Mouse (Mus musculus) forebrain, embryonic 16.5 days (tissue): Measurements from ENCODE around the gene Lgals9. TPM values are rescaled to one million over a fixed set of nuclear protein-coding genes. Genes with fewer than 3 reads are reported as not detected.

Source experiments
- ATAC-seq: fragments of 200-750 bp; cut with Nextera tagmentation; 2 replicates; pipeline ENCODE4 v1.8.0; 2017; ENCODE audit warnings: mild to moderate bottlenecking, moderate library complexity
- H3K27ac ChIP-seq: fragments of 300-500 bp; sonication (generic); 2 replicates; pipeline ENCODE4 v1.5.1; 2014; ENCODE audit warnings: low read length, control low read depth
- H3K27me3 ChIP-seq: fragments of 300-500 bp; sonication (generic); replicated peaks from 2 replicates; pipeline ENCODE4 v1.6.1; 2014; ENCODE audit warnings: low read length; ENCODE audit not compliant: control insufficient read depth, insufficient read depth
- H3K36me3 ChIP-seq: fragments of 300-500 bp; sonication (generic); 2 replicates; pipeline ENCODE4 v1.6.1; 2014; ENCODE audit not compliant: control insufficient read depth, insufficient read depth
- H3K4me1 ChIP-seq: fragments of 300-500 bp; sonication (generic); replicated peaks from 2 replicates; pipeline ENCODE4 v1.6.1; 2014; ENCODE audit warnings: low read length; ENCODE audit not compliant: control insufficient read depth, insufficient read depth
- H3K4me2 ChIP-seq: fragments of 300-500 bp; sonication (generic); 2 replicates; pipeline ENCODE4 v1.6.1; 2014; ENCODE audit warnings: mild to moderate bottlenecking, low read length, control low read depth
- H3K4me3 ChIP-seq: fragments of 300-500 bp; sonication (generic); replicated peaks from 2 replicates; pipeline ENCODE4 v1.5.1; 2014; ENCODE audit warnings: mild to moderate bottlenecking, low read length, control low read depth
- H3K9ac ChIP-seq: fragments of 300-500 bp; sonication (generic); replicated peaks from 2 replicates; pipeline ENCODE4 v1.6.1; 2014; ENCODE audit warnings: low read depth, low read length, control low read depth
- H3K9me3 ChIP-seq: fragments of 300-500 bp; sonication (generic); 2 replicates; pipeline ENCODE4 v1.6.1; 2016; ENCODE audit warnings: low read length; ENCODE audit not compliant: control insufficient read depth
- WGBS: fragments of 180-500 bp; shearing (Covaris S2); extraction: QIAGEN DNeasy Blood & Tissue Kit; methylation state at CpG from one replicate; pipeline ENCODE4 v1.1.7; 2014; 5-methylcytosine and 5-hydroxymethylcytosine counted together
- polyA plus RNA-seq: library from polyadenylated mRNA; unstranded; fragments of >200 nt; fragmentation: Nextera tagmentation; extraction: Ambion mirVana; gene quantifications from 2 replicates; pipeline ENCODE4 v1.2.1, GENCODE M21; 2015

The Lgals9 gene
- polyA plus RNA-seq, 1 experiment from 2014 or later: 6.8 TPM

DNA sequence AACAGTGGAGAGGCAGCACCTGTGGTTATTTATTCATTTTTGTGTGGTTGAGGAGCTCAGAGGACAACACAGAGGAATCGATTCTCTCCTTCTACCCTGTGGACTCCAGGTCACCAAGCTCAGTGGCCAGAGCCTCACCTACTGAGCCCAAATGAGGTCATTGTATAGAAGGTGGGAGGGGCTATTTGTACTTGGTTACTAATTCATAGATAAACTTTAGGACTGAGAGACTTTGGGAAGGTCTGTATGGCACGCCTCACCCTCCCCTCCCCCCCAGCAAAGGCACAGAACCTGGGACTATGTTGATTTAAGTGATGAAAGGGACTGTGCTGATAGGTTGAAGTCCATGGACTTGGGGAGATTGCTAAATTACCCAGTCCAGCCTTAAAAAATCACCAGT, 2.7 kb downstream of the Lgals9 start:
- no peaks in the 10 kb centered on the region for H3K36me3 ChIP-seq
- 81% methylated on average over 2 of the region's 2 CpGs for WGBS

DNA sequence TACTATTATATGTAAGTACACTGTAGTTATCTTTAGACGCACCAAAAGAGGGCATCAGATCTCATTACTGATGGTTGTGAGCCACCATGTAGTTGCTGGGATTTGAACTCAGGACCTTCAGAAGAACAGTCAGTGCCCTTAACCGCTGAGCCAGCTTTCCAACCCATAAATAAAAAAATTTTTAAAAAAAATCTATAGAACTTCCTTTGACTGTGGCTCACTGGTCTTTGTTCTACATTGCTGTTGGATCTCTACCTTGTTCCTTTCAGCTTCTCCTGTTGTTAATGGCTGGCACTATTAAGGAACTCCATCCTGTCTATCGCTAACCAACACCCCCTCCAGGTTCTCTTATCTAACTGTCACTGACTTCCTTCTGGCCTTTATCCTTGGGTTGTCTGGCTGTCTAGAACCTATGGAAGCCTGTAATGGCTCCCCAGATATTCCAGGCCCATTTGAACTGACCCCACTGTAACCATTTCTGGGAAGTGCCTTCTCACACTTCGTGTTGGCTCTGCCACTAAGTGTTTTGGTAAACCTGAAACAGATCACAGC, 4.6 kb downstream of the Lgals9 start:
- WGBS: 87% methylated on average over 4 of the region's 4 CpGs
- Histone ChIP-seq H3K27me3 (no peaks in the 10 kb centered on the region), H3K27ac (no peak overlapping the region), H3K4me1 (no peaks in the 10 kb centered on the region), H3K4me3 (no peak overlapping the region), H3K9me3 (no peaks in the 10 kb centered on the region), H3K9ac (no peak overlapping the region), H3K4me2 (no peak overlapping the region), H3K36me3 (no peaks in the 10 kb centered on the region)
- ATAC-seq: no peak

More for the DNA sequence above, 2.7 kb downstream of the Lgals9 start:
- H3K4me1 ChIP-seq: no peaks in the 10 kb centered on the region
- no peak overlapping the region for H3K9ac ChIP-seq
- no peak overlapping the region for H3K4me2 ChIP-seq
- no peaks in the 10 kb centered on the region for H3K27me3 ChIP-seq
- no peaks in the 10 kb centered on the region for H3K9me3 ChIP-seq
- no peak overlapping the region for H3K27ac ChIP-seq
- no peak overlapping the region for H3K4me3 ChIP-seq
- no peak for ATAC-seq

DNA sequence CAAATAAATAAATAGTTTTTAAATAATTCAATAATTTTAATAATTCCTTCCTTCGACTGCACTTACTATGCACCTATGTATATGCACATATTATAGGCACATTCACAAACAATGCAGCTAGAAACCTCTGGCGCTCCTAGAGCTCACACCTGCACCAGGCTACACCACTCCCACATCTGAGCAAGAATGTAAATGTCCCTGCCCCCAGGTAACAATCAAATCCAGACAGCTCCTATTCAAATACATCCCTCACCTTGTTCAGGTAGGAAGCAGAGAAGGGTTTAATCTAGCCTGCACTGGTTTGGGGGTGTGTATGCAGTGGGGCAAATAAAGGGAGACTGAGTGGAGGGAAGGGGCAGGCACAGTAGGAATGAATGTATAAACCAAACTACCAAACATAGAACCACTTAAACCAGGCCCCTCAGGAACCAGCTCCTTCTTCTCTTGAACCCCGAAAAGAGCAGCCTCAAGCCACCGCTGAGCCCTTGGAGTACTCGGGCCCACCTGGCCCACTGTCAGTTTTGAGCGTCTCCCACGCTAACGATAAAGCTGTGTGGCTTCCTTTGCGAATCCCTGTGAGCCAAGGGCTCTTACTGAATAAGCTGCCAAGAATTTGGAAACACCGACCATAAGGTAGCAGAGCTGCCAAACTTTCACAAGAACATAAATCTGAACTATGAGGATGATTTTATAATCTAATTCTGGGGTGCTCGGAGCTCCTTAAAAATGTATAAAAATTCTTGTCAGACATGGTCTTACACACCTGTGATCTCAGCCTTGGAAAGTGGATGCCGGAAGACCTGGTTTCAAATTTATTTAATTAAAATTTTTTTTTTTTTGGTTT, 6.3 kb downstream of the Lgals9 start:
- Histone ChIP-seq H3K9me3 (no peaks in the 10 kb centered on the region), H3K4me3 (no peak overlapping the region), H3K4me1 (peaks cover 2% of the 10 kb centered on the region; the same call in 1 of the 2 replicates), H3K9ac (no peak overlapping the region), H3K4me2 (no peak overlapping the region), H3K27me3 (no peaks in the 10 kb centered on the region), H3K27ac (no peak overlapping the region), H3K36me3 (no peaks in the 10 kb centered on the region)
- no peak for ATAC-seq
- WGBS: 69% methylated on average over 12 of the region's 12 CpGs

DNA sequence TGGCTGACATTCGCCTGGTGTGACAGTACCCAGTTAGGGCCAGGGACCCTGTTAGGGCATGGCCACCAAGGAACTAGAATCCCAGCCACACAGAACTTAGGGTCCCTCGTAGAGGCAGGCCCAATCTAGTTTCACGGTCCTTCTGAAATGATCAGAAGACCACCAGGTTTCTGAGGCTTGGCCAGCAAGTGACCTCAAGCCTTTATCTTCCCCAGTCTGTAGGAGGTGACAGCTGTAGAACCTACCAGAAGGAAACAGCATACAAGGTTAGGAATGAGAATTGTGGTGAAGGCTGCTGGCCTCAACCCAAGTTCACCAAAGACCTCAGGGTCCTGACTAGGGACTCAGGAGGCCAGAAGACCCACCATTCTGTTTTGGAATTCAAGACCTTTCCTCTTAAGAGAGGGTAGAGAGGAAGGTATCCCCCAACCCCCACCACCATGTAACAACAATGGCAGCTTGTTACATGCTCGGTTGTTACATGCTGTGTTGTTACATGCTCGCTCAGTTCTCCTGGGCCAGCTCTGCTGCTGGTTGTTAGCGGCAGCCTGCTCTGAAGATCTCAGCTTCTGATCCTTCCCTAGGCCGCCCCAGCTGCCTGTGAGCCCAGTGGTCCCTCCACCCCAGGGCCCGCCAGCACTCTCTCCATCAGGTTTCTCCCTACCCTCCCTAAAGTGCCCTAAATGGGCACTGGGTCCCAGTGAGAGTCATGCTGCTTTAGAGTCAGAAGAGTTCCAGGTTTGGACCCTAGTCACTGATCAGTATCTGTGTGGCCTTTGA, 7.8 kb downstream of the Lgals9 start:
- no peaks in the 10 kb centered on the region for H3K27me3 ChIP-seq
- 81% methylated on average over 8 of the region's 8 CpGs for WGBS
- no peaks in the 10 kb centered on the region for H3K9me3 ChIP-seq
- no peak overlapping the region for H3K4me2 ChIP-seq
- no peak overlapping the region for H3K9ac ChIP-seq
- H3K4me3 ChIP-seq: no peak overlapping the region
- no peak for ATAC-seq
- no peaks in the 10 kb centered on the region for H3K36me3 ChIP-seq
- no peak overlapping the region for H3K27ac ChIP-seq
- peaks cover 4% of the 10 kb centered on the region; the same call in 1 of the 2 replicates for H3K4me1 ChIP-seq

DNA sequence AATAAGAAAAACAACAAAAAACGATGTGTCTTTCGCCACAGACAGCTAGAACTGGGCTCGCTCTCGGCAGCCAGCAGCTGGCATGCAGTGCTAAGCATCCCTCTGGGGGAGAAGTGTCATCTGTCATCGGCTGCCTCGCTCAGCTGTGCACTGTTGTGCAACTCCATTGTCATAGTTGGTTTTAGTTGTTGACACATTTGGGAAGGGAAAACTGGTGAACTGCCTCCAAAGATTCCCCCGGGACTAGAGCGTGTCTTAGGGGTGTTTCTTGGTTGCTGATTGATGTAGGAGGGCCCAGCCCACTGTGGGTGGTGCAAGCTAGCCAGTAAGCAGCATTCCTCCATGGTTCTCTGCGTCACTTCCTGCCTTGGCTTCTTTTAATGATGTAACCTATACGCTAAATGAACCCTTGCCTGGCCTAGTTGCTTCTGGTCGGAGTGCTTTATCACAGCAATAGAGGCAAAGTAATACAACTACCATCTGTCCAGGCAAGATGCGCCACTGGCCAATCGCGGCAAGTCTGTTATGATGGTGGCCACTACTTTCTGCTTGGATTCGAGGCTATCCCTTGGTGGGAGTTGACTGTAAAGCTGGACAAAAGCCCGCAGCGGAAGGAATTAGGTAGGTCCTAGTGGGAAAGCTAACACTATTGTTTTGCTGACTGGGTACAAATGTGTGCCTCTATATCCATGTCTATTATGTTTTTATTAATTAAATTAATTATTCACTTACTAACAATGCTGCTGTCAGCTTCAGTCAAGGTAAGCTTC, 11.2 kb downstream of the Lgals9 start:
- ATAC-seq: no peak
- 75% methylated on average over 17 of the region's 17 CpGs for WGBS
- no peak overlapping the region for H3K27ac ChIP-seq

DNA sequence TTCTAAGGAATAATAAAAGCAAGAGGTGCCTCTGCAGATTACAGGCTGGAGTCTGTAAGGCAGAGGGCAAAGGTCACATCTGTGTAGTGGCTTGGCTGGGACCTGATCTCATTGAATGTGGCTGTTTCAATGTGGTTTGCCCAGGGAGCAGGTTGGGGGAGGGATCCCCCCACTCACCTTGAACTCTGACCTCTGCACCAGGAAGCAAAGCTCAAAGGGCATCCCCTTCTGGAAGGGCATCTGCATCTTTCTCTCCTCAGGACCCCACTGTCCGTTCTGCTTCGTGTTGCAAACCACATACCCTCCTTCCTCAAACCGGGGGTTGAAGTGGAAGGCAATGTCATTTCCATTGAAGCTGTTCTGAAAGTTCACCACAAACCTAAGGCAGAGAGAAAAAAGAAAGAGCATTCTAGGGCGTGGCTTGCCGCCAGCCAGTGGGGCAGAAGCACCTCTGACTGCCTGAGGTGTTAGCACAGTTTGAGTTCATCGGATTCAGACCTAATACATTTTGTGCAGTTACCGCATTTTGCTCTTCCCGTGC, 11.9 kb downstream of the Lgals9 start:
- no peaks in the 10 kb centered on the region for H3K27me3 ChIP-seq
- no peak overlapping the region for H3K9ac ChIP-seq
- H3K4me1 ChIP-seq: peaks cover 4% of the 10 kb centered on the region; the same call in 1 of the 2 replicates
- no peaks in the 10 kb centered on the region for H3K36me3 ChIP-seq
- no peak for ATAC-seq
- H3K4me2 ChIP-seq: no peak overlapping the region
- H3K9me3 ChIP-seq: no peaks in the 10 kb centered on the region
- H3K27ac ChIP-seq: no peak overlapping the region
- no peak overlapping the region for H3K4me3 ChIP-seq
- 67% methylated on average over 8 of the region's 8 CpGs for WGBS

More for the DNA sequence above, 11.2 kb downstream of the Lgals9 start:
- H3K9ac ChIP-seq: no peak overlapping the region
- H3K4me2 ChIP-seq: no peak overlapping the region
- H3K4me1 ChIP-seq: peaks cover 4% of the 10 kb centered on the region; the same call in 1 of the 2 replicates
- H3K9me3 ChIP-seq: no peaks in the 10 kb centered on the region
- H3K36me3 ChIP-seq: no peaks in the 10 kb centered on the region
- H3K27me3 ChIP-seq: no peaks in the 10 kb centered on the region
- no peak overlapping the region for H3K4me3 ChIP-seq

DNA sequence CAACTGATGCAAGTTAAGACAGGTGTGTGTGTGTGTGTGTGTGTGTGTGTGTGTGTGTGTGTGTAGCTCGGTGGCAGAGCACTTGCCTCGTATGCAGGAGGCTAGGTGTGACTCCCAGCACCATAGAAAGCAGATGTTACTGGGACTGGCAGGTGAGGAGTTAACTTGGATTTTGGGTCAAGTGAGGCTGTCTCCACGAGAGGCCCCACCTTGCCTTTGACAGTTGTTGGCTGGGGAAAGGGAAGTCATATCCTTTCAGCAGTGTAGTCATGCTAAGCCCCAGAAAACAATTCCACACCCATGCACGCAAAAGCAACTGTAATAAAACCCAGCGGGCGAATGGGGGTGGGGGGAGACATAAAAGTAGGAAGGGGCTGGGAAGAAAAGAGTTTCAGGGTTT, 12.4 kb downstream of the Lgals9 start:
- no peak overlapping the region for H3K4me3 ChIP-seq
- ATAC-seq: no peak
- H3K9ac ChIP-seq: no peak overlapping the region
- H3K36me3 ChIP-seq: no peaks in the 10 kb centered on the region
- 52% methylated on average over 6 of the region's 6 CpGs for WGBS
- no peak overlapping the region for H3K27ac ChIP-seq
- peaks cover 4% of the 10 kb centered on the region; the same call in 1 of the 2 replicates for H3K4me1 ChIP-seq
- no peak overlapping the region for H3K4me2 ChIP-seq
- no peaks in the 10 kb centered on the region for H3K27me3 ChIP-seq
- H3K9me3 ChIP-seq: no peaks in the 10 kb centered on the region

DNA sequence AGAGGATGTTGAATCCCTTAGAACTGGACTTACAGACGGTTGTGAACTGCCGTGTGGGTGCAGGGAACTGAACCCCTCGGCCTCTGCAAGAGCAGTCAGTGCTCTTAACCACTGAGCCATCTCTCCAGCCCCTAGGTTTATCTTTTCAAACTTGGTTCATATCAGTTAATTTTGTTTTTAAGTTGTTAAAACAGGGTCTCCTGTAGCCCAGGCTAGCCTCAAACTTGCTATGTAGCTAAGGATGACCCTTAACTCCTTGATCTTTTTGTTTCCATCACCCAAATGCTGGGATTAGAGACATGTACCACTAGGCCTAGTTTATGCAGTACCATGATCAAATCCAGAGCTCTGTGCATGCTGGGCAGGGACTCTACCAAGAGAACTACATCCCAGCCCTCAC, 13.0 kb downstream of the Lgals9 start:
- Histone ChIP-seq H3K4me2 (no peak overlapping the region), H3K27me3 (no peaks in the 10 kb centered on the region), H3K36me3 (no peaks in the 10 kb centered on the region), H3K9ac (no peak overlapping the region), H3K4me3 (no peak overlapping the region), H3K27ac (no peak overlapping the region), H3K4me1 (peaks cover 4% of the 10 kb centered on the region; the same call in 1 of the 2 replicates), H3K9me3 (no peaks in the 10 kb centered on the region)
- 91% methylated on average over 3 of the region's 3 CpGs for whole genome bisulfite sequencing
- no peak for ATAC-seq
